ENCODE assay signal across 9 mouse cellular contexts in genomic region chr11:109444600-109444999, GRCm38 (mm10). TPM values are rescaled to one million over a fixed set of nuclear protein-coding genes. Genes with fewer than 3 reads are reported as not detected.
DNase-seq lines count a peak whose midpoint lies in the region; ATAC-seq and TF ChIP-seq lines count a peak whose summit lies in the region.
"Had no signal": no experiment of that assay in that cellular context is flagged by ENCODE, and none has a peak within 500 bp of the region (broad histone marks: within the 10 kb centered on the region; RNA-seq: fewer than 3 reads in every experiment).

No protein-coding gene starts in this region.

- 63% methylated on average over 7 of the region's 7 CpGs for WGBS in cerebellum, adult 2 months
- WGBS in lung, postnatal 0 days, result 52% methylated on average over 7 of the region's 7 CpGs

- no peaks in the 10 kb centered on the region for H3K27me3 ChIP-seq in cerebellum, adult 2 months (ENCODE audit: control insufficient read depth, insufficient read depth, low read length)
- no peaks in the 10 kb centered on the region for H3K27me3 ChIP-seq in lung, postnatal 0 days (replicated peaks; ENCODE audit: insufficient read depth, low read length)

- TF ChIP-seq CTCF in cerebellum, adult 2 months (IDR thresholded peaks at IDR 0.05; ENCODE audit: borderline replicate concordance, insufficient read depth, low read depth, low read length), result peak; percentile 31; the same call in 1 of the 2 replicates
- TF ChIP-seq CTCF in left cerebral cortex, adult 2 months (IDR thresholded peaks at IDR 0.05), result peak; percentile 43
- TF ChIP-seq CTCF in lung, postnatal 0 days (IDR thresholded peaks at IDR 0.05), result peak; percentile 73

- no peak for TF ChIP-seq EP300 in lung, postnatal 0 days (IDR thresholded peaks at IDR 0.05)

- no peak for TF ChIP-seq POLR2A in cerebellum, adult 2 months (IDR thresholded peaks at IDR 0.05; ENCODE audit: borderline replicate concordance, insufficient read depth, low read length)

- no peak overlapping the region for H3K4me2 ChIP-seq in lung, postnatal 0 days (replicated peaks; ENCODE audit: low read depth, low read length)

- no peak overlapping the region for H3K4me3 ChIP-seq in cerebellum, adult 2 months (replicated peaks; ENCODE audit: insufficient read depth, low read depth, low read length)
- H3K4me3 ChIP-seq in left cerebral cortex, adult 2 months, result no peak overlapping the region
- no peak overlapping the region for H3K4me3 ChIP-seq in lung, postnatal 0 days (ENCODE audit: low read depth, low read length)

- no peak for ATAC-seq in lung, postnatal 0 days

- H3K9me3 ChIP-seq in lung, postnatal 0 days (ENCODE audit: low read length), result no peaks in the 10 kb centered on the region

- no peak for DNase-seq in cerebellum, adult 2 months
- no peak for DNase-seq in cerebellum, adult 9-11 months
- no peak for DNase-seq in left cerebral cortex, adult 2 months (ENCODE audit: extremely low spot score in 1 of 2, low spot score in 2 of 2)
- DNase-seq in left cerebral cortex, adult 8-10 months (ENCODE audit: low spot score in 2 of 2), result no peak
- DNase-seq in cerebellum, postnatal 36 days, result peak; percentile 35 to 43
- peak; percentile 33 for DNase-seq in lung, postnatal 0 days (ENCODE audit: low spot score)
- no peak for DNase-seq in urinary bladder, adult 18-20 months (ENCODE audit: low spot score in 2 of 2)
- no peak for DNase-seq in MN1 (ENCODE audit: low spot score)

- no peak overlapping the region for H3K9ac ChIP-seq in lung, postnatal 0 days (replicated peaks; ENCODE audit: low read depth)

- H3K36me3 ChIP-seq in lung, postnatal 0 days (ENCODE audit: insufficient read depth, low read length), result no peaks in the 10 kb centered on the region

- no peaks in the 10 kb centered on the region for H3K4me1 ChIP-seq in cerebellum, adult 2 months (ENCODE audit: control insufficient read depth, insufficient read depth, low read length)
- no peaks in the 10 kb centered on the region for H3K4me1 ChIP-seq in lung, postnatal 0 days (ENCODE audit: insufficient read depth, low read depth, low read length)

- no peak overlapping the region for H3K27ac ChIP-seq in cerebellum, adult 2 months (ENCODE audit: insufficient read depth, low read length)
- no peak overlapping the region for H3K27ac ChIP-seq in left cerebral cortex, adult 2 months
- H3K27ac ChIP-seq in lung, postnatal 0 days (ENCODE audit: low read length), result no peak overlapping the region

- intact Hi-C loops in left cerebral cortex, adult 2 months (cut with DNase I), result no loop called here

RNA-seq across cellular contexts. Expression of gene Amz2, which starts 18.9 kb away (rescaled TPM):
- 63.8 and 64.1 TPM in 2 replicates for polyA plus RNA-seq in cerebellum, adult 2 months (2012; rRNA removed)
- 10 to 100 TPM; 49.5 TPM for total RNA-seq in left cerebral cortex, adult 2 months (2021)
- total RNA-seq in left cerebral cortex, adult 8-10 months (2022), result 10 to 100 TPM; 44.4 to 56.2 (median 52.9) TPM
- polyA plus RNA-seq in lung, postnatal 0 days (2015; fragmentation: Nextera tagmentation; extraction: Ambion mirVana), result 23.6 and 28.8 TPM in 2 replicates

RNA-seq across cellular contexts. Expression of gene Arsg, which starts 28.6 kb away (rescaled TPM):
- polyA plus RNA-seq in cerebellum, adult 2 months (2012; rRNA removed), result 39.5 and 47.1 TPM in 2 replicates
- total RNA-seq in left cerebral cortex, adult 2 months (2021), result 10 to 100 TPM; 10.2 to 11.1 TPM
- 10 to 100 TPM; 21.3 to 24.4 (median 22.7) TPM for total RNA-seq in left cerebral cortex, adult 8-10 months (2022)
- 6.6 and 7.1 TPM in 2 replicates for polyA plus RNA-seq in lung, postnatal 0 days (2015; fragmentation: Nextera tagmentation; extraction: Ambion mirVana)

RNA-seq across cellular contexts. Expression of gene Slc16a6, which starts 28.8 kb away (rescaled TPM):
- polyA plus RNA-seq in cerebellum, adult 2 months (2012; rRNA removed), result 7.9 and 8.9 TPM in 2 replicates
- total RNA-seq in left cerebral cortex, adult 2 months (2021), result 10 to 100 TPM; 11.6 to 12.3 TPM
- 10 to 100 TPM; 12.5 to 15.6 (median 14.0) TPM for total RNA-seq in left cerebral cortex, adult 8-10 months (2022)
- polyA plus RNA-seq in lung, postnatal 0 days (2015; fragmentation: Nextera tagmentation; extraction: Ambion mirVana), result 1.8 and 2.3 TPM in 2 replicates

RNA-seq across cellular contexts. Expression of gene 9930022D16Rik, which starts 30.9 kb away (rescaled TPM):
- not detected in 2 replicates for polyA plus RNA-seq in cerebellum, adult 2 months (2012; rRNA removed)
- total RNA-seq in left cerebral cortex, adult 2 months (2021), result not detected
- total RNA-seq in left cerebral cortex, adult 8-10 months (2022), result not detected
- 0.07 TPM in 1 of 2 replicates, not detected in the other for polyA plus RNA-seq in lung, postnatal 0 days (2015; fragmentation: Nextera tagmentation; extraction: Ambion mirVana)
- total RNA-seq: heart, adult 18-20 months had no signal

Comparison
In these comparisons a context has a peak if more than half of its experiments do, and no peak if none do; other contexts are left out.
1. DNase-seq: peak in cerebellum, postnatal 36 days (2 of 2) and lung, postnatal 0 days (single experiment); none in cerebellum, adult 2 months (0 of 2), cerebellum, adult 9-11 months (single experiment), left cerebral cortex, adult 2 months (0 of 2), left cerebral cortex, adult 8-10 months (0 of 2), urinary bladder, adult 18-20 months (0 of 2) and MN1 (single experiment).
2. Peak in every context shown above with its lines, with median percentiles within 50 percentile points of each other: CTCF ChIP-seq.